Mouse (Mus musculus) olfactory bulb, adult 2 months (tissue): ENCODE results near the gene Micall1.

Experiments used
- CTCF ChIP-seq: fragments of 200-500 bp; IDR thresholded peaks from 2 replicates; pipeline ENCODE4 v1.5.1; 2012; ENCODE audit warnings: low read depth, mild to moderate bottlenecking, low read length, moderate library complexity; ENCODE audit not compliant: insufficient read depth
- POLR2A ChIP-seq: fragments of 200-500 bp; IDR thresholded peaks from 2 replicates; pipeline ENCODE4 v1.6.1; 2012; ENCODE audit warnings: mild to moderate bottlenecking, low read depth, low read length, moderate library complexity; ENCODE audit not compliant: insufficient read depth

DNA sequence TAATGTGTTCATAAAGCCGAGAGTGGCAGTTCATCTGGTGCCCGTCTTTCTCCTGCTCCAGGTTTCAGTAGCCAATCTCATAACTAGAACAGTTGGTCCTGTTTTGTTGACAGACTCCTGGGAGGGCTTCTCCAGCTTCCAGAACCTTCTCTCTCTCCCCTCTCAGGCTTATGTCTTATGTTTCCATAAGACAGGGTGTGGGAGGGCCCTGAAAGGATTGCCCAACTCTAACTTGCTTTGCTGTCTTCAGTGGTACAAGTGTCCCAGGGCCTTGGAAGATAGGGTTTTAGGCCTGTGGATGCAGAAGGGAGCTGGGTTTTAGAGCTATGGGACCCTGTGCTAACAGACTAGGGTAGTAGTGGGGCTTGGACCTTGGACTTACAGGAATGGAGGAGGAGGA is 1.8 kb downstream of the Micall1 start:
- TF ChIP-seq CTCF, result no peak
- no peak for TF ChIP-seq POLR2A
